In the genomic region with DNA sequence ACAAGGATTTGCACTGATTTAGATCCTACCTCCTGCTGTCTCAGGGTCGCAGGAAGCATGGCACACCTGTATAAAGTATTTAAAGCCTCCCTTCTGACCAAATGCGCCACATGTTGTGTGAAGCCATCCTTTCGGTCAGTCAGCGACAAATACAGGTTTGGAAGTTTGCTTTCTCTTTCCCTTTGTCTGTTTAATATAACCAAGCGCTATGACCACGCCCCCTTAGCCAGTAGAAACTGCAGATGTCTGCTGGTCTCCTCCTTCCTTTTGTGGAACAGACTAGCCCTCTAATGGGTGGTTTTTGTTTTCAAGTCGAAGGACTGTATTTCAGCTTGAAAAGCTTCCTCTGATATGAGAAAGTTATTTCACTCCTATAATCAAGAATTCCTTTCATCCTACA, we compare ENCODE assay signal across 8 mouse cellular contexts.
DNase-seq lines count a peak whose midpoint lies in the region; ATAC-seq lines count a peak whose summit lies in the region.
"Had no signal": no experiment of that assay in that cellular context is flagged by ENCODE, and none has a peak within 500 bp of the region (broad histone marks: within the 10 kb centered on the region; RNA-seq: fewer than 3 reads in every experiment).

No protein-coding gene starts in this region.

- peaks cover 16% of the 10 kb centered on the region for H3K4me1 ChIP-seq in hindbrain, embryonic 13.5 days (replicated peaks)
- peaks cover 8% of the 10 kb centered on the region for H3K4me1 ChIP-seq in hindbrain, embryonic 12.5 days
- peaks cover 24% of the 10 kb centered on the region for H3K4me1 ChIP-seq in limb, embryonic 15.5 days

- no peak overlapping the region for H3K4me3 ChIP-seq in hindbrain, embryonic 13.5 days
- H3K4me3 ChIP-seq in hindbrain, embryonic 12.5 days: no peak overlapping the region
- no peak overlapping the region for H3K4me3 ChIP-seq in limb, embryonic 15.5 days

- H3K36me3 ChIP-seq in hindbrain, embryonic 13.5 days: no peaks in the 10 kb centered on the region
- H3K36me3 ChIP-seq in hindbrain, embryonic 12.5 days: no peaks in the 10 kb centered on the region
- H3K36me3 ChIP-seq in limb, embryonic 15.5 days: no peaks in the 10 kb centered on the region

- no peak for ATAC-seq in hindbrain, embryonic 13.5 days (ENCODE audit: low FRiP score)
- no peak for ATAC-seq in hindbrain, embryonic 12.5 days (ENCODE audit: low FRiP score)
- 0 out of 2 replicates have a peak, but pooled peaks have one; percentile 29 for ATAC-seq in granulocyte monocyte progenitor cell, adult 5-6 weeks (replicated peaks; ENCODE audit: poor library complexity, severe bottlenecking)
- no peak for ATAC-seq in limb, embryonic 15.5 days (ENCODE audit: insufficient number of reproducible peaks, low FRiP score, low TSS enrichment, low read depth)

- no peak overlapping the region for H3K9ac ChIP-seq in hindbrain, embryonic 13.5 days
- H3K9ac ChIP-seq in hindbrain, embryonic 12.5 days: no peak overlapping the region
- no peak overlapping the region for H3K9ac ChIP-seq in limb, embryonic 15.5 days
- H3K9ac ChIP-seq: liver, embryonic 14.5 days had no signal

- no peaks in the 10 kb centered on the region for H3K27me3 ChIP-seq in hindbrain, embryonic 13.5 days
- H3K27me3 ChIP-seq in hindbrain, embryonic 12.5 days: no peaks in the 10 kb centered on the region
- no peaks in the 10 kb centered on the region for H3K27me3 ChIP-seq in limb, embryonic 15.5 days

- H3K4me2 ChIP-seq in hindbrain, embryonic 13.5 days: no peak overlapping the region
- no peak overlapping the region for H3K4me2 ChIP-seq in hindbrain, embryonic 12.5 days (replicated peaks)
- H3K4me2 ChIP-seq in limb, embryonic 15.5 days: no peak overlapping the region

- 0 out of 2 replicates have a peak overlapping the region, but pooled peaks have one; percentile 52 for H3K27ac ChIP-seq in hindbrain, embryonic 13.5 days
- no peak overlapping the region for H3K27ac ChIP-seq in hindbrain, embryonic 12.5 days
- peak overlapping the region; percentile 11; the same call in 1 of the 2 replicates for H3K27ac ChIP-seq in limb, embryonic 15.5 days
- H3K27ac ChIP-seq: liver, embryonic 14.5 days had no signal

- DNase-seq in MN1 (ENCODE audit: low spot score): peak; percentile 86
- DNase-seq in left cerebral cortex, adult 8-10 months (ENCODE audit: low spot score in 2 of 2): no peak
- DNase-seq in urinary bladder, postnatal 10 days (ENCODE audit: low spot score): no peak

- no peaks in the 10 kb centered on the region for H3K9me3 ChIP-seq in hindbrain, embryonic 13.5 days
- no peaks in the 10 kb centered on the region for H3K9me3 ChIP-seq in hindbrain, embryonic 12.5 days (replicated peaks)
- H3K9me3 ChIP-seq in limb, embryonic 15.5 days: no peaks in the 10 kb centered on the region

- WGBS in hindbrain, embryonic 13.5 days: 49% methylated on average over 7 of the region's 7 CpGs
- WGBS in hindbrain, embryonic 12.5 days: 37% methylated on average over 7 of the region's 7 CpGs
- 48% methylated on average over 7 of the region's 7 CpGs for WGBS in limb, embryonic 15.5 days
